Mouse (Mus musculus) stomach, embryonic 15.5 days (tissue): ENCODE data around the gene Agt. TPM values are rescaled to one million over a fixed set of nuclear protein-coding genes. Genes with fewer than 3 reads are reported as not detected.
A peak's percentile ranks its signal among the peaks of the same experiment; 100 is the strongest.

Experiments
- ATAC-seq: fragments of 200-750 bp; cut with Nextera tagmentation; 2 replicates; pipeline ENCODE4 v1.8.0; 2017; ENCODE audit warnings: low read depth, moderate number of reproducible peaks, moderate TSS enrichment; ENCODE audit not compliant: insufficient read depth, low FRiP score
- H3K27ac ChIP-seq: fragments of 300-500 bp; sonication (generic); 2 replicates; pipeline ENCODE4 v1.5.1; 2015; ENCODE audit warnings: mild to moderate bottlenecking, inconsistent platforms
- H3K27me3 ChIP-seq: fragments of 300-500 bp; sonication (generic); replicated peaks from 2 replicates; pipeline ENCODE4 v1.6.1; 2015; ENCODE audit warnings: inconsistent platforms
- H3K36me3 ChIP-seq: fragments of 300-500 bp; sonication (generic); 2 replicates; pipeline ENCODE4 v1.6.1; 2015; ENCODE audit warnings: inconsistent platforms
- H3K4me1 ChIP-seq: fragments of 300-500 bp; sonication (generic); 2 replicates; pipeline ENCODE4 v1.6.1; 2015; ENCODE audit warnings: inconsistent platforms
- H3K4me2 ChIP-seq: fragments of 300-500 bp; sonication (generic); 2 replicates; pipeline ENCODE4 v1.6.1; 2015; ENCODE audit warnings: mild to moderate bottlenecking, inconsistent platforms
- H3K4me3 ChIP-seq: fragments of 300-500 bp; sonication (generic); replicated peaks from 2 replicates; pipeline ENCODE4 v1.5.1; 2015; ENCODE audit warnings: inconsistent platforms
- H3K9ac ChIP-seq: fragments of 300-500 bp; sonication (generic); 2 replicates; pipeline ENCODE4 v1.6.1; 2015; ENCODE audit warnings: inconsistent platforms
- H3K9me3 ChIP-seq: fragments of 300-500 bp; sonication (generic); 2 replicates; pipeline ENCODE4 v1.6.1; 2016; ENCODE audit warnings: inconsistent platforms
- WGBS: fragments of 180-500 bp; shearing (Covaris S2); methylation state at CpG from one replicate; pipeline ENCODE4 v1.1.7; 2015; 5-methylcytosine and 5-hydroxymethylcytosine counted together
- polyA plus RNA-seq: library from polyadenylated mRNA; unstranded; fragments of >200 nt; fragmentation: Nextera tagmentation; extraction: Ambion mirVana; gene quantifications from 2 replicates; pipeline ENCODE4 v1.2.1, GENCODE M21; 2015

Agt gene
- polyA plus RNA-seq, 1 experiment from 2014 or later: 15.8 TPM

DNA sequence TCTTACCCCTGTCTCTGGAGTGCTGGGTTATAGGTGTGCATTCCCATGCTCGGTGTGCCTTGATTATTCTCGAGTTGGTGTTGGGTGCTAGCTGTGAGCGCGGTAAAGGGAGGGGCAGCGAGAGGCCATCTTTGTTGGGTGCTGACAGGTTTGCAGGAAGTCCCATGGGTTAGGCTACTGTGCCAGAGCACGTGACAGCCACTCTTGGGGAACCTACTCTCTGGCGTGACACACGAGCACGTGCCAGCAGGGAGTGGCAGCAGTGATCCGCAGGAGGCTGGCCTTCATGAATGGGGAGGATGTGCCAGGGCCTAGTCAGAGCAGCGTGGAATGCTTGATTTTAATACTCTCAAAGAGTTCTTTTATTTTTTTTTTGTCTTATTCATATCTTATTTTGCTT lies 43.2 kb downstream of the Agt start:
- Histone ChIP-seq H3K27me3 (no peaks in the 10 kb centered on the region), H3K4me3 (no peak overlapping the region), H3K9ac (no peak overlapping the region), H3K36me3 (peaks cover 42% of the 10 kb centered on the region), H3K4me2 (no peak overlapping the region), H3K9me3 (no peaks in the 10 kb centered on the region), H3K4me1 (peaks cover 13% of the 10 kb centered on the region), H3K27ac (no peak overlapping the region)
- WGBS: 94% methylated on average over 11 of the region's 11 CpGs
- ATAC-seq: no peak

DNA sequence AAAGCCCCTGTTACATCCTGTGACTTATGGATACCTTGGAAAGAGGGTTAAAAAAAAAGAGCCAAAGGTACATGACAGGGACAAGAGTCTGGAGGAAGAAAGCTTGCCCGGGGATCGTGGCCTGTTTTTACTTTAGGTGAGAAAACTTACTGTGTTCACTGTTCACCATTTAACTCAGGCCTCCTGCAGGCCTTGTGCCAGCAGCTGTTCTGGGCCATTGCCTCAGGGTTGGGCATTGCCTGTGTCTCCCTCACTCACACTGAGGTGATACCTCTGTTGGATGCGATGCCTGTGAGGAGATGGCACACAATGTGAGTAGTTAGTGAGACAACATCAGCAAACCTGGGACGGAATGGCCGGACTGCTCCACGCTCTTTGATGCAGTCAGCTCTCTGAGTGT lies 47.6 kb downstream of the Agt start:
- peaks cover 13% of the 10 kb centered on the region for H3K4me1 ChIP-seq
- no peaks in the 10 kb centered on the region for H3K27me3 ChIP-seq
- no peak overlapping the region for H3K9ac ChIP-seq
- H3K4me3 ChIP-seq: peak overlapping the region; percentile 97
- WGBS: 93% methylated on average over 6 of the region's 6 CpGs
- peak overlapping the region; percentile 79 for H3K4me2 ChIP-seq
- H3K9me3 ChIP-seq: no peaks in the 10 kb centered on the region
- H3K27ac ChIP-seq: no peak overlapping the region
- ATAC-seq: no peak
- peaks cover 15% of the 10 kb centered on the region for H3K36me3 ChIP-seq

GRCm38 (mm10) chr8:124520249-124521080 lies 49.0 kb downstream of the Agt start, which contains the start of gene Cog2:
Gene Cog2, plus strand, starts transcription at chr8:124520767.
- Histone ChIP-seq H3K27me3 (no peaks in the 10 kb centered on the region), H3K36me3 (0 out of 2 replicates have a peak, but pooled peaks cover 2% of the 10 kb centered on the region), H3K4me2 (peak within 1 kb of the TSS; percentile 79), H3K9ac (peak within 1 kb of the TSS; percentile 92), H3K4me1 (peaks cover 13% of the 10 kb centered on the region), H3K9me3 (no peaks in the 10 kb centered on the region), H3K27ac (no peak within 1 kb of the TSS), H3K4me3 (peak within 1 kb of the TSS; percentile 97)
- peak; percentile 97 for ATAC-seq
- WGBS: 10% methylated on average over 50 of the region's 50 CpGs

DNA sequence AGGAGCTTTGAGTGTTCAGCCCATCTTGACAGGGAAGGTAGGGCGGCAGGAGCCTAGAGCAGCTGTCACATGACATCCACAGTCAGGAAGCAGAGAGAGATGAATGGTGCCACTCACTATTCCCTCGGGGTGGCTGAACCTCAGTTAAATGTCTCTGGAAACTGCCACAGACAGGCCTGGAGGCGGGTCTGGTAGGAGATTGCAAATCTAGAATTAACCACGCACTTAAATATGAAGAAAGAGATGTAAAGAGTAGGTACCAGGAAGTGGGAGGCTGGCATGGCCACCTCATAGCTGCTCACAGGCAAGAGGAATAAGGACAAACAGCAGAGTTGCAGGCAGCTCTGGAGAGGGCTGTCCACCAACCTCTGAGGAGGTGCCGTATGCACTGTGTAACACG lies 52.4 kb downstream of the Agt start:
- ATAC-seq: no peak
- 67% methylated on average over 6 of the region's 6 CpGs for WGBS
- Histone ChIP-seq H3K4me3 (no peak overlapping the region), H3K9ac (no peak overlapping the region), H3K36me3 (no peaks in the 10 kb centered on the region), H3K4me2 (no peak overlapping the region), H3K9me3 (no peaks in the 10 kb centered on the region), H3K27ac (no peak overlapping the region), H3K27me3 (no peaks in the 10 kb centered on the region), H3K4me1 (peaks cover 8% of the 10 kb centered on the region)

- Histone ChIP-seq H3K27ac (no peak overlapping the region), H3K4me2 (no peak overlapping the region), H3K4me1 (peaks cover 2% of the 10 kb centered on the region), H3K4me3 (no peak overlapping the region), H3K9me3 (no peaks in the 10 kb centered on the region), H3K9ac (no peak overlapping the region), H3K27me3 (no peaks in the 10 kb centered on the region), H3K36me3 (no peaks in the 10 kb centered on the region)
- 70% methylated on average over 6 of the region's 6 CpGs for WGBS
- ATAC-seq: no peak
These were observed 53.0 kb downstream of the Agt start for GRCm38 (mm10) chr8:124516525-124516924.

- no peak overlapping the region for H3K4me3 ChIP-seq
- no peaks in the 10 kb centered on the region for H3K27me3 ChIP-seq
- H3K4me2 ChIP-seq: no peak overlapping the region
- no peaks in the 10 kb centered on the region for H3K9me3 ChIP-seq
- no peak overlapping the region for H3K27ac ChIP-seq
- H3K36me3 ChIP-seq: no peaks in the 10 kb centered on the region
- no peak overlapping the region for H3K9ac ChIP-seq
- WGBS: 72% methylated on average over 3 of the region's 3 CpGs
- H3K4me1 ChIP-seq: no peaks in the 10 kb centered on the region
- ATAC-seq: no peak
These were observed 53.5 kb downstream of the Agt start for GRCm38 (mm10) chr8:124516039-124516438.

GRCm38 (mm10) chr8:124509156-124509555 lies 60.4 kb downstream of the Agt start:
- Histone ChIP-seq H3K4me2 (no peak overlapping the region), H3K4me1 (no peaks in the 10 kb centered on the region), H3K27me3 (no peaks in the 10 kb centered on the region), H3K9ac (no peak overlapping the region), H3K36me3 (no peaks in the 10 kb centered on the region), H3K4me3 (no peak overlapping the region), H3K9me3 (no peaks in the 10 kb centered on the region), H3K27ac (no peak overlapping the region)
- ATAC-seq: no peak
- 67% methylated on average over 3 of the region's 3 CpGs for WGBS

- WGBS: 74% methylated on average over 6 of the region's 6 CpGs
- Histone ChIP-seq H3K27ac (no peak overlapping the region), H3K36me3 (no peaks in the 10 kb centered on the region), H3K4me1 (no peaks in the 10 kb centered on the region), H3K4me3 (no peak overlapping the region), H3K4me2 (no peak overlapping the region), H3K9me3 (no peaks in the 10 kb centered on the region), H3K9ac (no peak overlapping the region), H3K27me3 (no peaks in the 10 kb centered on the region)
- ATAC-seq: no peak
These were observed 61.2 kb downstream of the Agt start for GRCm38 (mm10) chr8:124508321-124508695.

GRCm38 (mm10) chr8:124507572-124508320 lies 61.8 kb downstream of the Agt start:
- H3K4me1 ChIP-seq: no peaks in the 10 kb centered on the region
- no peak overlapping the region for H3K9ac ChIP-seq
- WGBS: 70% methylated on average over 8 of the region's 8 CpGs
- H3K27ac ChIP-seq: no peak overlapping the region
- no peaks in the 10 kb centered on the region for H3K27me3 ChIP-seq
- no peak overlapping the region for H3K4me2 ChIP-seq
- H3K36me3 ChIP-seq: no peaks in the 10 kb centered on the region
- no peak overlapping the region for H3K4me3 ChIP-seq
- no peaks in the 10 kb centered on the region for H3K9me3 ChIP-seq
- no peak for ATAC-seq

Other genes starting within 250 kb of the Agt start
- 3.0 and 3.3 TPM in 2 replicates for gene Pgbd5, start 130.0 kb downstream of the Agt start, polyA plus RNA-seq
- gene Cog2, start 48.9 kb downstream of the Agt start, polyA plus RNA-seq: 31.4 and 37.0 TPM in 2 replicates
- gene Capn9, start 6.4 kb upstream of the Agt start, polyA plus RNA-seq: 0.24 TPM in 2 replicates
- 25.1 and 26.5 TPM in 2 replicates for gene 2310022B05Rik, start 93.7 kb upstream of the Agt start, polyA plus RNA-seq
- gene Ttc13, start 152.3 kb upstream of the Agt start, polyA plus RNA-seq: 45.9 and 49.4 TPM in 2 replicates
- 22.5 and 24.3 TPM in 2 replicates for gene Arv1, start 152.4 kb upstream of the Agt start, polyA plus RNA-seq
- gene Fam89a, start 182.1 kb upstream of the Agt start, polyA plus RNA-seq: 4.5 and 4.8 TPM in 2 replicates
- gene Trim67, start 223.4 kb upstream of the Agt start, polyA plus RNA-seq: 0.63 and 0.74 TPM in 2 replicates